Mouse (Mus musculus) MEL (cell line): ENCODE measurements around the gene Rexo1. TPM values are rescaled to one million over a fixed set of nuclear protein-coding genes. Genes with fewer than 3 reads are reported as not detected.

Experiments
- DNase-seq: peaks from one replicate; pipeline ENCODE4 v3.0.0; 2011; ENCODE audit warnings: low read depth, low spot score
- H3K27ac ChIP-seq: 2 replicates; pipeline ENCODE4 v1.5.1; 2012; ENCODE audit warnings: low read depth, mild to moderate bottlenecking, control low read depth, low read length, moderate library complexity; ENCODE audit not compliant: control insufficient read depth
- H3K27me3 ChIP-seq, 2 experiments: fragments of 150-350 bp in 1 of 2; sonication (generic) in 1 of 2; 2 replicates each; pipeline ENCODE4 v1.6.1; 2012; ENCODE audit warnings: low read length in 2 of 2, mild to moderate bottlenecking in 2 of 2, improper control_type of control experiment in 1 of 2, moderate library complexity in 1 of 2; ENCODE audit not compliant: insufficient read depth in 2 of 2, control insufficient read depth in 1 of 2
- H3K36me3 ChIP-seq, 2 experiments: 2 replicates each; pipeline ENCODE4 v1.6.1; 2012 to 2014; ENCODE audit warnings: low read length in 2 of 2, improper control_type of control experiment in 1 of 2, inconsistent platforms in 1 of 2, mild to moderate bottlenecking in 1 of 2; ENCODE audit not compliant: insufficient read depth in 2 of 2, control insufficient read depth in 1 of 2
- H3K4me1 ChIP-seq, 2 experiments: fragments of 150-350 bp in 1 of 2; sonication (generic) in 1 of 2; 2 replicates each; pipeline ENCODE4 v1.6.1; 2012; ENCODE audit warnings: low read length in 2 of 2, improper control_type of control experiment in 1 of 2, mild to moderate bottlenecking in 1 of 2; ENCODE audit not compliant: insufficient read depth in 2 of 2, control insufficient read depth in 1 of 2
- H3K4me3 ChIP-seq, 2 experiments: fragments of 150-350 bp in 1 of 2; sonication (generic) in 1 of 2; 2 replicates each; pipeline ENCODE4 v1.5.1; 2012; ENCODE audit warnings: low read depth in 2 of 2, low read length in 2 of 2, mild to moderate bottlenecking in 2 of 2, moderate library complexity in 2 of 2, control low read depth in 1 of 2, improper control_type of control experiment in 1 of 2; ENCODE audit not compliant: control insufficient read depth in 1 of 2, insufficient read depth in 1 of 2
- H3K79me2 ChIP-seq: 2 replicates; pipeline ENCODE4 v1.6.1; 2012; ENCODE audit warnings: mild to moderate bottlenecking, low read length, moderate library complexity; ENCODE audit not compliant: control insufficient read depth, poor library complexity, insufficient read depth
- H3K9ac ChIP-seq: 2 replicates; pipeline ENCODE4 v1.6.1; 2012; ENCODE audit warnings: low read depth, mild to moderate bottlenecking, control low read depth, low read length, moderate library complexity; ENCODE audit not compliant: control insufficient read depth, poor library complexity, severe bottlenecking
- H3K9me3 ChIP-seq: fragments of 150-350 bp; sonication (generic); replicated peaks from 2 replicates; pipeline ENCODE4 v1.6.1; 2012; ENCODE audit warnings: mild to moderate bottlenecking, low read length, improper control_type of control experiment, moderate library complexity; ENCODE audit not compliant: insufficient read depth
- BHLHE40 ChIP-seq: IDR thresholded peaks from 2 replicates; pipeline ENCODE4 v1.6.1; 2012; ENCODE audit warnings: low read depth, mild to moderate bottlenecking, inconsistent platforms, low read length, improper control_type of control experiment, borderline replicate concordance
- CTCF ChIP-seq, 3 experiments: IDR thresholded peaks in 2 of 3; conservative IDR thresholded peaks in 1 of 3; 2 replicates each; pipeline ENCODE4 v1.5.1; 2011 to 2012; ENCODE audit warnings: low read length in 3 of 3, low read depth in 2 of 3, mild to moderate bottlenecking in 2 of 3, improper control_type of control experiment in 1 of 3, inconsistent platforms in 1 of 3, mixed read lengths in 1 of 3, moderate library complexity in 1 of 3; ENCODE audit not compliant: control insufficient read depth in 1 of 3, insufficient read depth in 1 of 3, poor library complexity in 1 of 3, severe bottlenecking in 1 of 3
- E2F4 ChIP-seq: IDR thresholded peaks from 2 replicates; pipeline ENCODE4 v1.6.1; 2011; ENCODE audit warnings: low read depth, low read length, improper control_type of control experiment, borderline replicate concordance
- ELF1 ChIP-seq: IDR thresholded peaks from 2 replicates; pipeline ENCODE4 v1.6.1; 2014; ENCODE audit warnings: low read depth, mild to moderate bottlenecking, inconsistent platforms, low read length, improper control_type of control experiment, moderate library complexity
- EP300 ChIP-seq, 2 experiments: IDR thresholded peaks; 2 replicates each; pipeline ENCODE4 v1.6.1; 2011; ENCODE audit warnings: improper control_type of control experiment in 2 of 2, low read length in 2 of 2, low read depth in 1 of 2, mild to moderate bottlenecking in 1 of 2
- JUND ChIP-seq: IDR thresholded peaks from 2 replicates; pipeline ENCODE4 v1.6.1; 2011; ENCODE audit warnings: low read depth, mild to moderate bottlenecking, improper control_type of control experiment, low read length
- MAFK ChIP-seq: IDR thresholded peaks from 2 replicates; pipeline ENCODE4 v1.6.1; 2011; ENCODE audit warnings: low read depth, mild to moderate bottlenecking, low read length, improper control_type of control experiment, borderline replicate concordance
- MAX ChIP-seq: IDR thresholded peaks from 2 replicates; pipeline ENCODE4 v1.6.1; 2011; ENCODE audit warnings: low read length, improper control_type of control experiment
- MEF2A ChIP-seq: IDR thresholded peaks from 2 replicates; pipeline ENCODE4 v1.6.1; 2014; ENCODE audit warnings: low read depth, mild to moderate bottlenecking, inconsistent platforms, low read length, improper control_type of control experiment; ENCODE audit not compliant: poor library complexity, insufficient replicate concordance, severe bottlenecking; ENCODE audit errors: extremely low read depth
- MXI1 ChIP-seq: IDR thresholded peaks from 2 replicates; pipeline ENCODE4 v1.6.1; 2011; ENCODE audit warnings: mild to moderate bottlenecking, low read depth, low read length, improper control_type of control experiment
- MYB ChIP-seq: IDR thresholded peaks from 2 replicates; pipeline ENCODE4 v1.6.1; 2011; ENCODE audit warnings: mild to moderate bottlenecking, low read depth, low read length, improper control_type of control experiment
- POLR2A ChIP-seq, 2 experiments: IDR thresholded peaks; 2 replicates each; pipeline ENCODE4 v1.6.1; 2011 to 2012; ENCODE audit warnings: low read length in 2 of 2, mild to moderate bottlenecking in 2 of 2, control low read depth in 1 of 2, improper control_type of control experiment in 1 of 2, low read depth in 1 of 2, moderate library complexity in 1 of 2; ENCODE audit not compliant: control insufficient read depth in 1 of 2, insufficient read depth in 1 of 2, poor library complexity in 1 of 2
- SIN3A ChIP-seq: IDR thresholded peaks from 2 replicates; pipeline ENCODE4 v1.6.1; 2012; ENCODE audit warnings: low read length, improper control_type of control experiment, inconsistent platforms
- TAL1 ChIP-seq: IDR thresholded peaks from 2 replicates; pipeline ENCODE4 v1.6.1; 2012; ENCODE audit warnings: mild to moderate bottlenecking, inconsistent platforms, low read length, moderate library complexity, mixed read lengths
- TBP ChIP-seq: IDR thresholded peaks from 2 replicates; pipeline ENCODE4 v1.8.0; 2011; ENCODE audit warnings: low read depth, low read length, improper control_type of control experiment
- USF1 ChIP-seq: IDR thresholded peaks from 2 replicates; pipeline ENCODE4 v1.6.1; 2014; ENCODE audit warnings: low read depth, mild to moderate bottlenecking, inconsistent platforms, low read length, improper control_type of control experiment, moderate library complexity
- USF2 ChIP-seq, 2 experiments: IDR thresholded peaks; 2 replicates each; pipeline ENCODE4 v1.6.1; 2011 to 2012; ENCODE audit warnings: improper control_type of control experiment in 2 of 2, low read length in 2 of 2, borderline replicate concordance in 1 of 2, inconsistent platforms in 1 of 2, low read depth in 1 of 2, mild to moderate bottlenecking in 1 of 2; ENCODE audit not compliant: insufficient read depth in 1 of 2
- polyA plus RNA-seq, 2 experiments: library from polyadenylated mRNA; stranded (reverse) in 1 of 2; unstranded in 1 of 2; fragments of >175 nt in 1 of 2; fragments of >200 nt in 1 of 2; gene quantifications; 2 replicates each; pipeline versions ENCODE4 v1.2.1 to v1.2.4; 2012; ENCODE audit warnings: low replicate concordance in 2 of 2, low read depth in 1 of 2; ENCODE audit not compliant: insufficient read length in 2 of 2, insufficient read depth in 1 of 2, missing spikeins in 1 of 2
- total RNA-seq: library from RNA; depleted of rRNA; stranded (reverse); fragments of 300-350 nt; gene quantifications from 2 replicates; pipeline ENCODE4 v1.2.3, GENCODE M21; 2012

Rexo1 gene
- total and polyA plus RNA-seq, 3 experiments, result 14.7 to 54.6 TPM; not detected in 1

GRCm38 (mm10) chr10:80496421-80496820 is 64.9 kb downstream of the Rexo1 start:
- Histone ChIP-seq H3K9me3 (no peaks in the 10 kb centered on the region), H3K27me3 (peaks cover 7 to 10% of the 10 kb centered on the region in 2 experiments; a peak in 3 of 4 replicates), H3K4me1 (no peaks in the 10 kb centered on the region), H3K27ac (no peak overlapping the region), H3K36me3 (no peaks in the 10 kb centered on the region), H3K9ac (no peak overlapping the region), H3K79me2 (no peaks in the 10 kb centered on the region)
- no peak for TF ChIP-seq TBP
- no peak for TF ChIP-seq EP300 (IDR thresholded peaks at IDR 0.05; ENCODE audit: low read depth in 1 of 2, low read length in 2 of 2)
- TF ChIP-seq CTCF (IDR thresholded peaks at IDR 0.05 in 2 of 3, conservative IDR thresholded peaks at IDR 0.05 in 1 of 3; ENCODE audit: control insufficient read depth in 1 of 3, insufficient read depth in 1 of 3, low read depth in 2 of 3, low read length in 3 of 3, poor library complexity in 1 of 3, severe bottlenecking in 1 of 3), result no peak
- TF ChIP-seq ELF1, result no peak
- TF ChIP-seq TAL1, result no peak
- TF ChIP-seq MEF2A, result no peak
- TF ChIP-seq JUND, result no peak
- no peak for TF ChIP-seq MAFK
- TF ChIP-seq USF1, result no peak
- TF ChIP-seq MXI1, result no peak
- no peak for TF ChIP-seq MYB
- no peak for TF ChIP-seq BHLHE40
- TF ChIP-seq, all 39 proteins: peak for 0
- no peak overlapping the region for H3K4me3 ChIP-seq
- DNase-seq, result no peak

- Histone ChIP-seq H3K27ac (no peak overlapping the region), H3K9ac (no peak overlapping the region), H3K9me3 (no peaks in the 10 kb centered on the region), H3K4me1 (no peaks in the 10 kb centered on the region), H3K27me3 (peaks cover 5 to 8% of the 10 kb centered on the region in 2 experiments; a peak in 3 of 4 replicates), H3K36me3 (no peaks in the 10 kb centered on the region), H3K4me3 (no peak overlapping the region), H3K79me2 (no peaks in the 10 kb centered on the region)
- DNase-seq, result no peak
- TF ChIP-seq POLR2A (IDR thresholded peaks at IDR 0.05; ENCODE audit: control insufficient read depth in 1 of 2, insufficient read depth in 1 of 2, low read depth in 1 of 2, low read length in 2 of 2, poor library complexity in 1 of 2) (no peak), MAX (no peak), ELF1 (no peak), MXI1 (no peak), MEF2A (no peak), TBP (no peak), CTCF (IDR thresholded peaks at IDR 0.05 in 2 of 3, conservative IDR thresholded peaks at IDR 0.05 in 1 of 3; ENCODE audit: control insufficient read depth in 1 of 3, insufficient read depth in 1 of 3, low read depth in 2 of 3, low read length in 3 of 3, poor library complexity in 1 of 3, severe bottlenecking in 1 of 3) (no peak), E2F4 (no peak), USF2 (IDR thresholded peaks at IDR 0.05; ENCODE audit: borderline replicate concordance in 1 of 2, insufficient read depth in 1 of 2, low read depth in 1 of 2, low read length in 2 of 2) (no peak), SIN3A (no peak)
These were observed 65.5 kb downstream of the Rexo1 start for GRCm38 (mm10) chr10:80495901-80496300.
